Mouse (Mus musculus): ENCODE measurements around the gene Fcer1g.
A peak's percentile ranks its signal among the peaks of the same experiment; 100 is the strongest.
"Not testable (repeated sequence)": the region's sequence is repeated elsewhere in the genome, so short reads cannot be mapped to it uniquely, and the experiment has no call there.

Gene Fcer1g

GRCm38 (mm10) chr1:171241952-171242351, 7.8 kb upstream of the Fcer1g start:
- not testable (repeated sequence) for DNase-seq (ENCODE audit: low spot score)

- no peak for DNase-seq (ENCODE audit: low spot score)
Observed at GRCm38 (mm10) chr1:171240911-171241310, 6.7 kb upstream of the Fcer1g start.

GRCm38 (mm10) chr1:171239992-171240744, 6.0 kb upstream of the Fcer1g start:
- no peak for DNase-seq (ENCODE audit: low spot score)

GRCm38 (mm10) chr1:171238463-171238862, 4.3 kb upstream of the Fcer1g start:
- DNase-seq (ENCODE audit: low spot score), result no peak

GRCm38 (mm10) chr1:171237438-171237837, 3.3 kb upstream of the Fcer1g start:
- no peak for DNase-seq (ENCODE audit: low spot score)

- DNase-seq (ENCODE audit: low spot score), result no peak
Observed at GRCm38 (mm10) chr1:171235791-171236190, 1.6 kb upstream of the Fcer1g start.

- DNase-seq (ENCODE audit: low spot score), result no peak
Observed at GRCm38 (mm10) chr1:171234538-171234937, 373 bp upstream of the Fcer1g start.

GRCm38 (mm10) chr1:171232800-171233730, 1.1 kb downstream of the Fcer1g start:
- DNase-seq (ENCODE audit: low spot score), result no peak

- DNase-seq (ENCODE audit: low spot score), result no peak
Observed at GRCm38 (mm10) chr1:171232348-171232747, 1.8 kb downstream of the Fcer1g start.

GRCm38 (mm10) chr1:171231844-171232243, 2.3 kb downstream of the Fcer1g start:
- DNase-seq (ENCODE audit: low spot score), result no peak

GRCm38 (mm10) chr1:171230215-171230614, 4.0 kb downstream of the Fcer1g start:
- DNase-seq (ENCODE audit: low spot score), result no peak

GRCm38 (mm10) chr1:171229750-171230149, 4.4 kb downstream of the Fcer1g start:
- no peak for DNase-seq (ENCODE audit: low spot score)

- DNase-seq (ENCODE audit: low spot score), result no peak
Observed at GRCm38 (mm10) chr1:171227879-171228278, 6.3 kb downstream of the Fcer1g start.

GRCm38 (mm10) chr1:171226780-171227179, 7.4 kb downstream of the Fcer1g start:
- DNase-seq (ENCODE audit: low spot score), result no peak

- DNase-seq (ENCODE audit: low spot score), result no peak
Observed at GRCm38 (mm10) chr1:171224857-171225256, 9.3 kb downstream of the Fcer1g start, which contains the start of gene Apoa2. Gene Apoa2 (plus strand): TSS chr1:171225054.

GRCm38 (mm10) chr1:171223796-171224195, 10.4 kb downstream of the Fcer1g start:
- DNase-seq (ENCODE audit: low spot score), result no peak

GRCm38 (mm10) chr1:171223168-171223567, 11.0 kb downstream of the Fcer1g start:
- no peak for DNase-seq (ENCODE audit: low spot score)

GRCm38 (mm10) chr1:171222238-171223155, 11.7 kb downstream of the Fcer1g start, which contains the start of gene Tomm40l:
Gene Tomm40l (minus strand): TSS chr1:171222514.
- DNase-seq (ENCODE audit: low spot score), result peak; percentile 97

GRCm38 (mm10) chr1:171221281-171222193, 12.6 kb downstream of the Fcer1g start:
- DNase-seq (ENCODE audit: low spot score), result no peak

- peak; percentile 82 for DNase-seq (ENCODE audit: low spot score)
Observed at GRCm38 (mm10) chr1:171220871-171221270, 13.3 kb downstream of the Fcer1g start.

All from left cerebral cortex, adult 11 months (tissue).